Mouse (Mus musculus) adrenal gland, postnatal 4 days (tissue): Measurements from ENCODE around the gene Actg2. TPM values are rescaled to one million over a fixed set of nuclear protein-coding genes. Genes with fewer than 3 reads are reported as not detected.
"Not testable (repeated sequence)": the region's sequence is repeated elsewhere in the genome, so short reads cannot be mapped to it uniquely, and the experiment has no call there.

Experiments used
- DNase-seq, 2 experiments: peaks; one replicate each; pipeline ENCODE4 v3.0.0; 2021 to 2022; ENCODE audit warnings: low spot score in 2 of 2, mixed read lengths in 2 of 2
- long read RNA-seq, 2 experiments: library from polyadenylated mRNA; stranded (forward); transcript quantifications; one replicate each; pipeline ENCODE4 v2.0.0; 2021
- total RNA-seq, 2 experiments: library from RNA; stranded (reverse); gene quantifications; 2 replicates each; pipeline ENCODE4 v1.2.3; 2021

Actg2 gene
- 1 to 10 TPM; 3.1 to 4.3 TPM for total RNA-seq
- long read RNA-seq, experiment 1, partial matches to known transcripts: 0 of 2 reads
- long read RNA-seq, experiment 1, other reads (novel, unspliced or antisense): 0 of 2 reads
- long read RNA-seq, experiment 2, partial matches to known transcripts: 0 of 1 reads
- long read RNA-seq, experiment 2, other reads (novel, unspliced or antisense): 0 of 1 reads

- no peak for DNase-seq
These were observed at the start of gene Actg2 for GRCm38 (mm10) chr6:83536028-83536794. TSS of gene Actg2 (minus strand) at chr6:83536265.

- not testable (repeated sequence) for DNase-seq
These were observed 49.3 kb upstream of the Actg2 start for GRCm38 (mm10) chr6:83585328-83585727.

- DNase-seq: no peak
These were observed 47.5 kb upstream of the Actg2 start for GRCm38 (mm10) chr6:83583591-83583990.

- no peak for DNase-seq
These were observed 46.8 kb upstream of the Actg2 start for GRCm38 (mm10) chr6:83582938-83583270.

GRCm38 (mm10) chr6:83582135-83582937, 46.3 kb upstream of the Actg2 start:
- no peak for DNase-seq

GRCm38 (mm10) chr6:83577534-83577933, 41.5 kb upstream of the Actg2 start:
- no peak for DNase-seq

- no peak for DNase-seq
These were observed 39.5 kb upstream of the Actg2 start for GRCm38 (mm10) chr6:83575609-83576008.

GRCm38 (mm10) chr6:83572671-83573070, 36.6 kb upstream of the Actg2 start, which contains the start of gene Stambp:
TSS of gene Stambp (minus strand) at chr6:83572729.
- DNase-seq: no peak

GRCm38 (mm10) chr6:83571840-83572667, 36.0 kb upstream of the Actg2 start:
- peak; percentile 59 to 72 for DNase-seq

- no peak for DNase-seq
These were observed 33.1 kb upstream of the Actg2 start for GRCm38 (mm10) chr6:83568901-83569862.

- no peak for DNase-seq
These were observed 19.9 kb upstream of the Actg2 start for GRCm38 (mm10) chr6:83555972-83556371.

GRCm38 (mm10) chr6:83548346-83548745, 12.3 kb upstream of the Actg2 start:
- DNase-seq: no peak

GRCm38 (mm10) chr6:83545778-83546177, 9.7 kb upstream of the Actg2 start:
- DNase-seq: no peak

- DNase-seq: no peak
These were observed 5.8 kb upstream of the Actg2 start for GRCm38 (mm10) chr6:83541756-83542456.

- no peak for DNase-seq
These were observed 4.0 kb upstream of the Actg2 start for GRCm38 (mm10) chr6:83540017-83540416.

- DNase-seq: no peak
These were observed 662 bp upstream of the Actg2 start for GRCm38 (mm10) chr6:83536795-83537059.

- DNase-seq: no peak
These were observed 3.5 kb downstream of the Actg2 start for GRCm38 (mm10) chr6:83532608-83533007.

GRCm38 (mm10) chr6:83523194-83523593, 12.9 kb downstream of the Actg2 start:
- DNase-seq: no peak

GRCm38 (mm10) chr6:83521784-83522183, 14.3 kb downstream of the Actg2 start:
- DNase-seq: no peak

GRCm38 (mm10) chr6:83518637-83519036, 17.4 kb downstream of the Actg2 start:
- no peak for DNase-seq
